Mouse (Mus musculus): Measurements from ENCODE around the gene Myt1l.

Gene Myt1l

DNA sequence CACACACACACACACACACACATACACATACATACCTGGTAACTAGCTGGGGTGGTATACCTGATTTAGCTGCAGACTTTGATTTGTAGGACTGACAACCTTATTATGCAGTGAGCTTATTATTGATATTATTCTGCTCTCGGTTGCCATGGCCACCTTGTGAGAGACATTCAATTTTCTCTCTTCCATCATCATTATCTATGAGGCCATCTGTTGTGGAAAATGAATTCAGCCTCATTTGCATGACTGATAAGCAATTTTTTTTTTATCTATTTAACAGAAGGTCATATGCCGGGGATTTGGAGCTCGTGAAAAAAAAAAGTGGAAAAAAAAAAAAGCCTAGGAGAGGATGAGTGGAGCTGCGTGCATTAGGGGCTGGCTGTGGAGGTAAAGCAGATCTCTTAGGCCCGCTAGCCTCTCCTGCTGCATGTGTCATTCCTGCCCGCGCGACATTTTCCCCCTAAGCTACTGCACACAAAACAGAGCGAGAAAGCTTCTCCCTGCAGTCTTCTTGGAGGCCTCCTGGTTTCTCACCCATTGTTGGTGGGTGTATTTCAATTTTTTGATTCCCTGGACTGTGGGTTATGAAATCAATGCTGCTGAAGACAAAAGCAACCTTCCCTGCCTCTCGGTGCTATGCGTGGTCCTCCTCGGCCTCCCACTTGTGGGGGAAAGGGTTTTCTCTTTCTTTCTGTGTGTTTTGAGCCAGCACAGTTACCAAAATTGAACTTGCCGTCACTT, at the start of gene Myt1l:
Gene Myt1l, plus strand, starts transcription at position 354 of the 741 bp plus-strand sequence.
- DNase-seq (ENCODE audit: low read depth in 1 of 2, low spot score in 2 of 2) = no peak

DNA sequence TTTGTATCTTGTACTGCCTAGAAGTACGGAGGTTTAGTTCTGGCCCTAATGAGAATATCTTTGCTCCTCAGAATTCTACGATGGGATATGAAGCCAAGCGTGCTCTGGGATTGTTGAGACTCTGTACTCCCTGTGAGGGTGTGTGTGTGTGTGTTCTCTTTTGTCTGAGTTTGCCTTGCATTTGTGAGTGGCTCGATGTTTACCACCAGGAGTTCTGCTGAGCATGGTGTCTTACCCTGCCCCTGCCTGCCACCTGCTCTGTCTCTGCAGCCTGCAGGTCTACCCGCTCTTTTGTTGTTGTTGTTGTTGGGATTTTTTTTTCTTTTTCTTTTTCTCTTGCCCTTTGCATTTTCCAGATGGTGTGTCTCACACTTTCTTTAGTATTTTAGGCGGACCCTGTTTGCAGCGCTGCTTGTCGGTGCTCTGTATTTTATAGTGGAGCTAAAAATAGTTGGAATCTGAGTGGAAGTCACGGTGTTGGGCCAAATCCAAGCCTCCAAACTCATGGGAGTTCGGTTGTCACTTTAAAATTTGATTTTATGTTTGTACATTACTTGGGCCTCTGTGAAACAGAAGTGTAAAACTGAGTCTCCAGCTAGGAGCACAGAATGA, 41.7 kb upstream of the Myt1l start:
- no peak for DNase-seq (ENCODE audit: low read depth in 1 of 2, low spot score in 2 of 2)

DNA sequence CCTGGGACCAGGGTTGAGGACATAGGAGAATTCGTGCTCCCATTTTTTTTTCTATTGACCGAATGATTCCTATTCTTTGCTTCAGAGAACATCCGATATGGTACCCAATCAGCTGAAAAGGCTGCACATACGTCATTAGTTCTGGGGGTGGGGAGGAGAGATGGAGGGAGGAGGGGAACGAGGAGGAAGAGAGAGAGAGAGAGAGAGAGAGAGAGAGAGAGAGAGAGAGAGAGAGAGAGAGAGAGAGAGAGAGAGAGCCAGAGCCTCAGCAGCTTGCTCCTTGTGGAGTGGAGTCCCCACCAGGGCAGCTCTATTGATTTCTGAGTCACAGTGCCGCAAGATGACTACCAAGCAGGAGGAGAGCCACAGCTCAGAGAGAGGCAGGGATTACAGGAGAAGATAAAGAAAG, 1.9 kb upstream of the Myt1l start:
- no peak for DNase-seq (ENCODE audit: low read depth in 1 of 2, low spot score in 2 of 2)

DNA sequence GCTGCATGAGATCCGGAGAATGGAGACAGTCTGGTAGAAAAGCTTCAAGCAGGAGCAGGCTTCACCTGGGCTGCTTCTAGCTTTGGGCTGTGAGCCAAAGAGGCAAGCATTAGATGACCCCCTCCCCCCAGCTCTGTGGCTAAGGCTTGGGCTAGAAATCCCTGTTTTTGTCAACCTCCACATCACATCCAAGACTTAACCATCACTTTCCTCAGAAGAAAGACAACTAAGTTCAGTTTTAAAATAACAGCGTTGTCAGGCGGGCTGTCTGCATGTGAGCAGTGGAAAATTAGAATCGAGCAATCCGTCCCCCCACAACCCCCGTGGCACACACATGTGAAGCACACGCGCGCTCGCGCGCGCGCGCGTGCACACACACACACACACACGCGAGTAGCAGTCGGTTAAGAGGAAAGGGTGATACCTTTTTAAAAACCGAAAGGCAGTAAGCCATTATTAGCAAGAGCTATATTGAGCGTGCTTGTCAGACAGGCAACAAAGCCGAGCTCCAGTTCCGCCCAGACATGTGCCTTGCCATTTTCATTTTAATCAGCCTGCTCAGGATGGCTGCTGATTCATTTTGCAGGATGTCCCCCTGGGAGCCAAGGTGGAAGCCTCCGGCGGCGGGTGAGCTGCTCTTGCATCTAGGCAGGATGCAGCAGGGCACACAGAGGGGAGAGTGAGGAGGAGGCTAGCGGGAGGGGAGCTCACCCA, 979 bp upstream of the Myt1l start:
- DNase-seq (ENCODE audit: low read depth in 1 of 2, low spot score in 2 of 2) = no peak

DNA sequence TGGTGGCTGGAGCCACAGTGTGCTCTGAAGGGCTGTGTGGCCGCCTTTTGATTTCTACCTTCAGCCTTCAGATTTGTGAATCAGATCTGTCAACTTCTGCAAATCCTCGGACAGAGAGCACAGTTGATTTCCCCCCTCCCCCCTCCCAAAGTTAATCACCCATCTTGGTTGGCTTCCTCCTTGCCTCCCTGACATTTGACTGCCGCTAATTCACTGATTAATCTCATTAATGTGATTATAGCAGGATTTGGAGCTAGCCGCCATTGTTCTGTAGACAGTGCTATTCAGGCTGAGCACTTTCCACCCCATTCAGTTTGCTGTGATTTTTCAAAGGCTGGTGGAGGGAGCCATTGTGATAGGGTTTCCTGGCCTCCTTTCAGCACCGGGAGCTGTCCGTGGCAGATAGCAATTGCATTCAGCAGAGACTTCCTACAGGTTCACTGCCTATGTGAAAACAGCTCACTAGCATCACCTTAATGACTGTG, 2.1 kb downstream of the Myt1l start:
- no peak for DNase-seq (ENCODE audit: low read depth in 1 of 2, low spot score in 2 of 2)

DNA sequence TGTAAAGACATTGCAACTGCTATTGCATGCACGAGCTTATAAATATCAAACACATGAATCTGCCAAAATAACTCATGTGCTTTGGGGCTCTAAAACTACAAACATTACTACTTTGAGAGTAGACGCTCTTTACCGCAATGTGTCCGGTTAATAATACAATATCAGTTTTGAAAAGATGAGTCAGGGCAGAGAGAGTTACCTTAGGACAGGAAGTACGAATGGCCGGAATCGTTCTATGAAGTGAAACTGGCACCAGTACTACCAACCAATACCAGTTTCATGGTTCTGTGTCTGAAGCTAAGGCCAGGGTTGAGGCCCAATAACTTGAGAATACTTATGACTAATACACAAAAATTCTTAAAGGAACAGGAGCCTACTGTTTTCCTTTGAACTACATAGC, 2.6 kb downstream of the Myt1l start:
- no peak for DNase-seq (ENCODE audit: low read depth in 1 of 2, low spot score in 2 of 2)

DNA sequence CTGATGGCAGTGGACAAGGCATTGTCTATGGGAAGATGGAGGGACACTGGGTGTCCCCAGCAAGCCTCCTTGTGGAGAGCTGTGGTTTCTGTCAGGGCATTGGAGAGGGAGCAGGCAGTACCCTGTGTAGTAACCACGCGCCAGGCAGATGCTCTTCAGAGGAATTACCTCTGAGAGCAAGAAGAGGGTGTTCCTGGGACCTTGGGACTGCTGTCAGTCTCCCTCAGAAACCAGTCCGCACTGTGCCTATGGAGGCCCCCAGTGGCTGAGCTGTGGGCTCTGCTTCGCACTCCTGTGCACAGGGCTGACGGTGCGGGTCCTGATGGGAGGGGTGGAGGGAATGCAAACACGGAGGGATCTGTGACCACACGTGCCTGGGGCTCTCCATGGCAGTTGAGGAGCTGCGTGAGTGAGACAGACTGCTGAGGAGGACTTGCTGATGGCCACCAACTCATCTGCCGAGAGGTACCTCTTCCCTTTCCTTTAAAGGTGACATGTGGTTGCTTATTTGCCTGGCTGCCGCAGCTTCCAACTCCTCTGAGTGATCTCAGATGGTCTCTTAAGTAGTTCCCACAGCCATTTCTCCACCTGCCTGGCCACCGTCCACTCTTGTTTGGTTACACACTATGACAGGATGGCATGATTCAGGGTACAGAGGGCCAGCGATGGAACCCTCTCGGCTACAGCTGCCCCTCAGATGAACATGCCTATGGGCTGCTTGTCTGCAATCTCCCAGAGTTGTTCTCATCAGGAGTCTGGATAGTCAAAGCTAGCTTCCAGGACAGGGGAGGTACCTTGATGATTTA, 5.1 kb downstream of the Myt1l start:
- DNase-seq (ENCODE audit: low read depth in 1 of 2, low spot score in 2 of 2) = no peak

DNA sequence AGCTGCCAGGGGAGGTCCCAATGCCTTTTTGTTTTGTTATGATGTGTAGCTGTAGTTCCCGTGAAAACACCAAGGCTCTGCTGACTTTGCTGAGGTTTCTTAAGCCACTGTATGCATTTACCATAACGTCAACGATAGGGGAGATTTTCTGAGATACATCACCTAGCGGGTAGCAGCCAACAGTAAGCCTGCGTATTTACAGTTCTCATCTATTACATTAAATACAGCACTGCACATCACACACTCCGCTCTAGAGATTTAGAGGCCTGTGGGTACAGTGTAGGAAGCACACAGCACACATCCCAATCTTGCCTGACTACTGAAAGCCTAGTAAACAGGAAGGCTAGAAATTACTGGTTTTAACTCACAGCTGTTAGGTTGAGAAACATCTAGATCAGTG, 6.1 kb downstream of the Myt1l start:
- no peak for DNase-seq (ENCODE audit: low read depth in 1 of 2, low spot score in 2 of 2)

DNA sequence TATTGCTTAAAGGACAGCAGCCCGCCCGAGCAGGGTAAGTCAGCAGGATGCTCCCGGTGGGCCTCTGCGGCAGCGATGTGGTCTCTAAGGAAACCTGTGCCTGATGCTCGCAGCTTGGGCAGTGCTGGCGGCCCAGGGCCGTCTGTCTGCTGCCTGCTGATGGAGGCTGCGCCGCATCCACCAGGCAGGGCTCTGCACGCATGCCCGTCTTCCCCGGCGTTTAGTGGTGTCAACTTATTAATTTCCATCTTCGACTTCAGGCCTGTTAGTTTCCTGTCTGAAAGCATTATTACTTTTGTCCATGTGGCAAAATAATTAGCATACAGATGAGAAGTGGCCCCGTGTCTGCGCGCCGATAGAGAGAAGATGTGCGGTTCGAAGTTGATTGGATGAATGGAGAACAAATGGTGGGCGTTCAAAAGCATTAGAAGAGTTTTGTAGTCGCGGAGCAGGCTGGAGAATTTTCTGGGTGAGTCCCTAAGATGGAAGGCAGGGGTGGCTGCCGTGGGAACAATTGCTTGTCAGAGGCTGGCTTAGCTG, 6.6 kb downstream of the Myt1l start:
- no peak for DNase-seq (ENCODE audit: low read depth in 1 of 2, low spot score in 2 of 2)

DNA sequence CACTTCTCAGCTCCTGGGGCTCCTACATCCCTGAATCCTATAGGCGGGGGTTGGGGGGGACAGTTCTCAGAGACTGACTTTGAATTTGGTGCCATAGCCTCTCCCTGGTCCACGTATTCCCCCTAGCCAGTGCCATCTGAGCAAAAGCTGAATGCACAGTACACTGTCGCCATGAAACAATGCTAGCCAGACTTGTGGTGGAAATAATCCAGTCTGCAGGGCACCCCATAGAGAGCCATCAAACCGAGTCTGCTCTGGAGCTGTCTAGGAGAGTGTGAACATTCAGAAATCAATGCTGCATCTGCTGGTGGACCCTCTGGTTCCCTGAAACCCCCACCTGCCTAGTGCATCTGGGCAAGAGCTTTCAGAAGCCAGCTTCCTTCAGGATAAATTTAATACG, 9.7 kb downstream of the Myt1l start:
- no peak for DNase-seq (ENCODE audit: low read depth in 1 of 2, low spot score in 2 of 2)

DNA sequence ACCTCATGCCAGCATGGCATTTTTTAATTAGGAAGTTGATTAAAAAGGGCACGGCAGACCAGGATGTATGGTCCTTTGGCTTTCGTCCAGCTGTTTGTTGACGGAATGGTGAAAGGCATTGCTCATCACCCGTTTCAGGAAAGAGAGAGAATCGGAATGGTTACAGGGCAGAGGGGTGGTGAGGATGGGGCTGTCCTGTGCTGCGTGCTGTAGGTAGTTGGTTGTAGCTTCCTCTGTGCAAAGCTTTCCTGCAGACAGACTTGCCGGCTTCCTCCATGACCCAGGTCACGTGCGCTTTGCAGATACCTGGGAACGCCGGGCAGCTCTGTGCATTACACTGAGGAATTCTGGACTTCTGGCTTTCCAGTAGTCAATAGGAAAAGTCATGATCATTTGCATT, 10.3 kb downstream of the Myt1l start:
- DNase-seq (ENCODE audit: low read depth in 1 of 2, low spot score in 2 of 2) = no peak

DNA sequence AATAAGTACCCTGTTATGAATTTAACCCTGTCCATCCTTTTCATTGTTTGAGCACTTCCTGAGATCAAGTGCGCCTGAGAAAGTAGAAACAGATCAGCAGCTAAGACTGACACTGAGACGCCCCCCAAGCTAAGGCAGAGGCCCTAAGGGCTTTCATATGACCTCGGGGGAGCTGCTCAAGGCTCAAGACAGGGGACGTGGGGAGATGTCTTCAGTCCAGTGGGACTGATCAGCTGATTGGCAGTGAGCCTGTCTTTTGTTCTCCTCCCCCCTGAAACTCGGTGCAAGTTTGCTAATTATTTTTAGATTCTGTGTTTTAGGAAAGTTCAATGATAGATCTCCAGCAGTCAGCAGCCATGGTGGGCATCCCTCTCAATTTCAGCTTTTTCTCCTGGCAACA, 10.9 kb downstream of the Myt1l start:
- DNase-seq (ENCODE audit: low read depth in 1 of 2, low spot score in 2 of 2) = no peak

DNA sequence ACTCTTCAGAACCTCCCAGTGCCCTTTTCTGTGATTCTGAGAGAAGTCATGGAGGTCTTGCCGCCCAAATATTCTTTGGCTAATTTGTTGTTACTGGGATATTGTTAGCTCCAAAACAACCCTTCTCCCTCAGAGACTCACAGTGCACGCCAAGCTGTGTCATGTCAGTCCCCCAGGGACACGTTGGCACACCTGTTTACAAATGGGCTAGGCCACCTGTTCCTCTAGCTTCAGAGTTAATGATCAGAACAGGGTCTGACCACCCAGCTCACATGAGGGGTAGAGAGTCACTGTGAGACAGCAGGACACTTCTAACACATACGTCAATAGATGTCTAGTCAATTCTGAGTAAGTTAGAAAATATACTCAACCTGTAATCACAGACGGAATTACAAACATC, 12.6 kb downstream of the Myt1l start:
- DNase-seq (ENCODE audit: low read depth in 1 of 2, low spot score in 2 of 2) = no peak

DNA sequence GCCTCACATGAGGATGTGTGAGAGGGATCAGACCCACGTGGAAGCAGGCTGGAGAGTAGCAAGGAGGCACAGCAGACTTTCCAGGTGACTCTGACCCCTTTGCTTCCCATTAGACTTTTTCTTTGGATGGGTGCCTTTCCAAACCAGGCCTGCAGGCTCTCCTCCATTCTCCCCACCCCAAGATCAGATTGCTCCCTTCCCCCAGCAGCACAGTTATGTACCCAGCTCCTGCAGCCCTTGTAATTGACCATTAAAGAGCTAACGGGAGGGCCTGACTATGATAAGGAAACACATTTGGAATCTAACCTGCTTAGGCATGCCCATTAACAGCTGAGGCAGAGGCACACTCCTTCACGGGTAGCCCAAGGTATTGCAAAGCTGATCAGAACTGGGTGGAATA, 17.9 kb downstream of the Myt1l start:
- no peak for DNase-seq (ENCODE audit: low read depth in 1 of 2, low spot score in 2 of 2)

DNA sequence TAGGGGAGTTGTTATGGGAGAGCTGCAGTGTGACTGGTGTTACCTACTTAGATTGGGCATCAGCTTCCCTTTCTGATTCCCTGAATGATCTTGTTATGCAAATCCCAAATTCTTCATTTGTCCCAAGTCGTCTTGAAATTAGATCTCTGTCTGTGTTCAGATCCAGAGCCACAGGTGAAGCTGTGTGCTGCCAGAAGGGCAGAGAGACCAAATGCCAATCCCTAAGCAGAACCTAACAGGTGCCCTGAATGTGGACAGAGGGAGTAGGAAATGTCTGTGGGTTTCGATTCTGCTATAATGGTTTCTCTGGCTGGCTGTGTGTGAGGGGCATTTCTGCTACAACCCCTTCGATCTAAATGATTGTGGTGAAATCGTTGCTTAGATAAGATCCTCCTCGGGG, 18.9 kb downstream of the Myt1l start:
- DNase-seq (ENCODE audit: low read depth in 1 of 2, low spot score in 2 of 2) = no peak

DNA sequence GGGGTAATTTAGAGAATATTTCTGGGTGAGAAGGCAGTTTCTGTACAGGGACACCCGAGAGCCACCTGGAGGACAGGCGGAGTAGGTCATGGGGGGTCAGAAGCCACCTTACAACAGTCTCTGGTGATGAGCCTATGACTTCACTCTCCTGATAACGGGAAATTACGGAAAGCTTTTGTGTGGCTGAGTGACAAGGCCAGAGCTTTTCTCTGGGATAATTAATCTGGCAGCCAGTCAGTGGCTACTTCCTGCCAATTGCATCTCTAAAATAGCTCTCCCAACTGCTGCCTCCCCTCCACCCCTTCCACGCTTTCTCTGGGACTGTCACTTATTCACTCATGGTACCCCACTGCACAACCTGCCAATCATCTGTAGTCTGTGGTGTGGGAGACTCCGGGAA, 19.6 kb downstream of the Myt1l start:
- DNase-seq (ENCODE audit: low read depth in 1 of 2, low spot score in 2 of 2) = no peak

DNA sequence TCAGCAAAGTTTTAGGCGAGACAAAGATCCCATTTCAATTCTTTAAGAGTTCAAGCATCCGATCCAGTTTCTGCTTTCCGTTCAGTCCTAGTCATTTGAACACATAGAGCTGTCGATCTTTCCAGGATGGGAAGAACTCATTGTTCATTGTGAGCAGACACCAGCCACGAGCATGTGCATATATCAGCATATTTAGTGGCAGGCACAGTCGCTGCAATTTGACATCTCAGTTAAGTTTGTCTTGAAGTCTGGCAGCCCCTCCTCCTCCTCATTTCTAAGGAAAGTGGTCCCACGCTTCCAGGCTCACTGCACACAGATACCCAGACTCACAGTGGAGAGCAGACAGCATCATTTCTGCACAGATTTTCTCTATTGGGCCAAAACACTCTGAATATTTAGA, 25.0 kb downstream of the Myt1l start:
- no peak for DNase-seq (ENCODE audit: low read depth in 1 of 2, low spot score in 2 of 2)

DNA sequence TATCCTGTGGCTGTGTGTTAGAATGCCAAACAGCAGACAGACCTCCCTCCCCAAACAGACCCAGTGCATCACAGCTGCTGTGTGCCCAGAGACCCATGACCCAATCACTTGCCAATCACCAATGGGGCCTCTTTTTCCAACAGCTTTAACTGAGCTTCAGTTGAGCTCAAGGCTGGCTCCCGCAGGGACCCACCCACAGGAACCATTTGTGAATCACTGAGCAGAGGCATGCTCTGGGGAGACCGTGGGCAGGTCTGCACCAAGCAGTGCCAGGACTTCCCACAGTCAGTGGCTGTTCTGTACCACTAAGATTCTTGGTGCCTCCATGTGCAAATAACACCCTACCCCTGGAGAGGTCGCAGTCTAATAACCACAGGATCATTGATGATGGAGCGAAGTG, 27.5 kb downstream of the Myt1l start:
- DNase-seq (ENCODE audit: low read depth in 1 of 2, low spot score in 2 of 2) = no peak

DNA sequence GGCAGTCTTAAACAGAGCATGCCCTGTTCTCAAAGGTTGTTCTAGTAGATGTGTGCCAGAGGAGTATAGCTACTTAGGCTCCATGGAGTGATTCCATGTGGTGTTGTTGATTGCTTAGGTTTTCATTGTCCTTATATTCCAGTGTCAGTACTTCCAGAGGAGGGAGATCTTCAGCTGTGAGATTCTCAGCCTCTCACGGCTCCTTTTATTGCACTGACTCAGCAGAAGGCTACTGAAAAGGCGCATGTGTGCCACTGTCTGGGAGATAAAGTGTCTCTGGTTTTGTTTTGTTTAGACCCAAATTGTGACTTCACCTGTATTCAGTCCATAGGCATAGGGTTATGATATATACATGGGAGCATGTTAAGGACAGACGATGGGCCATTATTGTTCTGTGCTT, 28.2 kb downstream of the Myt1l start:
- DNase-seq (ENCODE audit: low read depth in 1 of 2, low spot score in 2 of 2) = no peak

DNA sequence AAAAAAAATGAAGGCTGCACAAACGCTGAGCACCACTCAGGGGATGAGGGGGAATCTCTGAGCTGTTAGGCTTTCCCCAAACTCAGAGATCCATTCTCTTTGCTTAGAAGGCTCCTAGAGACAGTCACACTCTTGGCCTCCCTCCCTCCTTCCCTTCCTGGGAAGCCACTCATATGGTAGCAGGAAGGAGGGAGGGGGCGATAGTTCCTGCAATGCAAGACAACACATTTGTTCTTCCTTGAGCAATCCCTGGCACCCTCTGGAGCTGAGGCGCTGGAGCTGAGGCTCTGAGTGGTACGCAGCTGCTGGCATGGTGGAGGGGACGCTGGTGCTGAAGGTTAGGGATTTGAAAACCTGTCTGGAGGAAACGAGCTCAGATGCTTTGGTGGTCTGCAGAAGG, 28.7 kb downstream of the Myt1l start:
- no peak for DNase-seq (ENCODE audit: low read depth in 1 of 2, low spot score in 2 of 2)

DNA sequence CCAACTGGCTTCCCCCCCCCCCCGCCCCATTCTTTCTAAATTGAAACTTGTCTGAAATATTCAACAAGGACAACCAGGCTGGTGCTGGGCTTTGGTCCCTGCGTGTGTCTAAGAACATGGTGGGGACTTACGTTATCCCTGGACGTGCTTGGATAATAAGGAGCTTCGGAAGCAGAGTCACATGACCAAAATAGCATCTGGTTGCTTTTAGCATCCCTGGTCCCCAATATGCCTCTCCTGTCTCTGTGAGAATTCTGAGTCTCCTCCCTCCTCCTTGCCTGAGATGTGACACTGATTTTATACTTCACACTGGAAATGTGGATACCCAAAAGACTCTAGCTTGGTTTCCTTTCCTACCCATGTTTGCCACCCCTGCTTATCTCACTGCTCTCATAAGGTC, 31.6 kb downstream of the Myt1l start:
- no peak for DNase-seq (ENCODE audit: low read depth in 1 of 2, low spot score in 2 of 2)
